In genomic region chr19:3550101-3550500, GRCm38 (mm10) we compare ENCODE assay signal across 27 mouse cellular contexts.
"Had no signal": no experiment of that assay in that cellular context is flagged by ENCODE, and none has a peak within 500 bp of the region (broad histone marks: within the 10 kb centered on the region; RNA-seq: fewer than 3 reads in every experiment).

No protein-coding gene starts in this region.

- ATAC-seq: forebrain, embryonic 13.5 days; forebrain, embryonic 14.5 days; forebrain, embryonic 15.5 days; forebrain, embryonic 16.5 days; forebrain, postnatal 0 days had no signal

- H3K36me3 ChIP-seq: forebrain, embryonic 15.5 days had no signal

- H3K27me3 ChIP-seq: embryonic facial prominence, embryonic 12.5 days; embryonic facial prominence, embryonic 13.5 days; embryonic facial prominence, embryonic 15.5 days; forebrain, embryonic 12.5 days; forebrain, embryonic 13.5 days; forebrain, embryonic 15.5 days had no signal

- H3K9ac ChIP-seq: embryonic facial prominence, embryonic 12.5 days; embryonic facial prominence, embryonic 13.5 days; embryonic facial prominence, embryonic 15.5 days; forebrain, embryonic 12.5 days; forebrain, embryonic 13.5 days; forebrain, embryonic 15.5 days; forebrain, postnatal 0 days had no signal

- H3K4me2 ChIP-seq: embryonic facial prominence, embryonic 12.5 days; embryonic facial prominence, embryonic 13.5 days; embryonic facial prominence, embryonic 15.5 days; forebrain, embryonic 12.5 days; forebrain, embryonic 13.5 days; forebrain, embryonic 15.5 days had no signal

- DNase-seq: cerebellum, adult 8-10 months; cerebellum, adult 9-10 months; cerebellum, adult 9-11 months; cerebellum, postnatal 10 days; cerebellum, postnatal 14 days; cerebellum, postnatal 25 days; cerebellum, postnatal 36 days; embryo, embryonic 11 days; forebrain, postnatal 0 days; gastrocnemius, adult 2 months; gastrocnemius, postnatal 10 days; gastrocnemius, postnatal 14 days; gastrocnemius, postnatal 25 days; gastrocnemius, postnatal 36 days; heart, adult 18-20 months; heart, adult 2 months had no signal

- H3K4me1 ChIP-seq: embryonic facial prominence, embryonic 10.5 days; embryonic facial prominence, embryonic 12.5 days; embryonic facial prominence, embryonic 13.5 days; embryonic facial prominence, embryonic 15.5 days; forebrain, embryonic 10.5 days; forebrain, embryonic 12.5 days; forebrain, embryonic 13.5 days had no signal

- H3K27ac ChIP-seq: embryonic facial prominence, embryonic 10.5 days; embryonic facial prominence, embryonic 12.5 days; embryonic facial prominence, embryonic 13.5 days; embryonic facial prominence, embryonic 15.5 days; forebrain, embryonic 10.5 days; forebrain, embryonic 12.5 days; forebrain, embryonic 13.5 days; forebrain, embryonic 15.5 days; gastrocnemius, adult 2 months; heart, adult 2 months had no signal

- H3K4me3 ChIP-seq: embryonic facial prominence, embryonic 10.5 days; embryonic facial prominence, embryonic 12.5 days; embryonic facial prominence, embryonic 13.5 days; embryonic facial prominence, embryonic 15.5 days; erythroblast, embryonic 14.5 days; forebrain, embryonic 10.5 days; forebrain, embryonic 12.5 days; forebrain, embryonic 13.5 days; forebrain, embryonic 15.5 days; gastrocnemius, adult 2 months; heart, adult 2 months had no signal

- H3K9me3 ChIP-seq: embryonic facial prominence, embryonic 10.5 days; embryonic facial prominence, embryonic 12.5 days; embryonic facial prominence, embryonic 13.5 days; embryonic facial prominence, embryonic 15.5 days; forebrain, embryonic 12.5 days; forebrain, embryonic 13.5 days; forebrain, embryonic 15.5 days had no signal
